Mouse (Mus musculus) bone marrow macrophage, adult 2 months (primary cell): ENCODE data around the gene Ttc26. TPM values are rescaled to one million over a fixed set of nuclear protein-coding genes. Genes with fewer than 3 reads are reported as not detected.
"Not testable (repeated sequence)": the region's sequence is repeated elsewhere in the genome, so short reads cannot be mapped to it uniquely, and the experiment has no call there.

ENCODE experiments used
- H3K27ac ChIP-seq: 2 replicates; pipeline ENCODE4 v1.5.1; 2012; ENCODE audit warnings: low read depth, low read length; ENCODE audit not compliant: insufficient read depth
- H3K4me1 ChIP-seq: 2 replicates; pipeline ENCODE4 v1.6.1; 2012; ENCODE audit warnings: low read length; ENCODE audit not compliant: control insufficient read depth, insufficient read depth
- H3K4me3 ChIP-seq: 2 replicates; pipeline ENCODE4 v1.5.1; 2012; ENCODE audit warnings: mild to moderate bottlenecking, low read length, moderate library complexity; ENCODE audit not compliant: insufficient read depth
- CTCF ChIP-seq: IDR thresholded peaks from 2 replicates; pipeline ENCODE4 v1.5.1; 2012; ENCODE audit warnings: low read depth, mild to moderate bottlenecking, low read length, moderate library complexity
- POLR2A ChIP-seq: IDR thresholded peaks from 2 replicates; pipeline ENCODE4 v1.6.1; 2012; ENCODE audit warnings: mild to moderate bottlenecking, low read depth, low read length, borderline replicate concordance
- polyA plus RNA-seq: library from polyadenylated mRNA; stranded (reverse); fragments of >200 nt; gene quantifications from 2 replicates; pipeline ENCODE4 v1.2.4, GENCODE M21; 2012; ENCODE audit not compliant: missing spikeins, insufficient read depth, insufficient read length

Ttc26 gene
- polyA plus RNA-seq, 1 experiment, result 1.7 TPM

DNA sequence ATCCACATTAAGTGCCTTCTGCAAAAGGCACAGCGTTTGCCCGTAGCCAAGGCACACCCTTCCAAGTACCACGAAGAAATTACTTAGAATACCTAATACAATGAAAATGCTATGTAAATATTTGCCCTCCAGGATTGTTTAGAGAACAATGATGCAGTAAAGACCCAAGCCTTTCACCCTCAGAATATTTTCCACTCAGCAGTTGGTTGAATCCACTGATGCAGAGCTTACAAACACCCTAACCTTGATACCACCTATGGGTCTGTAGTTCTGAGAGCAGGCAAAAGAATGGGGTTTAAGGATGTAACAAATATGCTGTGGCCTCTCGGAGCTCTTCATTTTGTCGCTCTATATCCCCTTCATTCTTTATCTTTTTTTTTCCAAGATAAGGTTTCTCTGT is 33.4 kb upstream of the Ttc26 start:
- Histone ChIP-seq H3K27ac (no peak overlapping the region), H3K4me3 (no peak overlapping the region), H3K4me1 (peaks cover 37% of the 10 kb centered on the region)
- no peak for TF ChIP-seq POLR2A
- no peak for TF ChIP-seq CTCF

DNA sequence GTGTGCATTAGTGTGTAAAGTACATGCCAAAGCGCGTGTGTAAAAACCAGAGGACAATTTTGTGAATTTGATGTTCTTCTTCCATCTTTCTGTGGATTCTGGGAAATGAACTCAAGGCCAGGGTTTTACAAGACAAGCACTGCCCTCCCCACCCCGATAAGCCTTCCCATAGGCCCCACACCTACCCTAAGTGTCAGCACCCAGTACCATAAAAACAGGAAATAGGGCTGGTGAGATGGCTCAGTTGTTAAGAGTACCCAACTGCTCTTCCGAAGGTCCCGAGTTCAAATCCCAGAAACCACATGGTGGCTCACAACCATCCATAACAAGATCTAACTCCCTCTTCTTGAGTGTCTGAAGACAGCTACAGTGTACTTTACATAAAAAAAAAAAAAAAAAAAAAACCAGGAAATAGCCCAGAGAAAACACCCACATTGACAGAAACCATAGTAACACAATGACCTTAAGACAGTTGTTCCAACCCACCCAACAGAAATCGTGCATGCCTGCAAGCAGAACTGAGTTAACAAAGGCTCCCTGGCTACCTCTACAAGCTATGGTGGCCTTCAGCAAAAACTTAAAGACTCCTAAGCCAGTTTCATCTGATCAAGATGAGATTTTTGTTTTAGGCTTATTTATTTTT is 32.3 kb upstream of the Ttc26 start:
- TF ChIP-seq CTCF (no peak), POLR2A (no peak)
- Histone ChIP-seq H3K4me3 (no peak overlapping the region), H3K27ac (no peak overlapping the region), H3K4me1 (peaks cover 27% of the 10 kb centered on the region)

DNA sequence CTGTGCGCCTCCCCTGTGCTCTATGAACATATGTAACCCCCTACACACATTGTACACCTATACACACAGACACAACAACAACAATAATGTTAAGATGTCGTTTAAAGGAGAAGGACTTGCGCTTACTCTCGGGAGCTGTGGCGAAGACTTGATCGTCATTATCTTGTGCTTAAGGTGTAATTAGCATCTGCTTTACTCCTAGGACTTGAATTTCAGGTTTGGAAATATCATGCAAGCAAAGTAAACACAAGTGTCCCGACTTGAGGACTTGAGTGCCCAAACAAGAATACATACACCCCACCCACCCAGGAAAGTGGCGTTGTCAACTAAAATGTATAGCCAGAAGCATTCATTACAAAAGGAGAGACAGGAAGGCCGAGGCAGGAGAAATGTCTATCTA is 31.5 kb upstream of the Ttc26 start:
- Histone ChIP-seq H3K4me3 (no peak overlapping the region), H3K4me1 (peaks cover 27% of the 10 kb centered on the region), H3K27ac (no peak overlapping the region)
- TF ChIP-seq CTCF (no peak), POLR2A (no peak)

DNA sequence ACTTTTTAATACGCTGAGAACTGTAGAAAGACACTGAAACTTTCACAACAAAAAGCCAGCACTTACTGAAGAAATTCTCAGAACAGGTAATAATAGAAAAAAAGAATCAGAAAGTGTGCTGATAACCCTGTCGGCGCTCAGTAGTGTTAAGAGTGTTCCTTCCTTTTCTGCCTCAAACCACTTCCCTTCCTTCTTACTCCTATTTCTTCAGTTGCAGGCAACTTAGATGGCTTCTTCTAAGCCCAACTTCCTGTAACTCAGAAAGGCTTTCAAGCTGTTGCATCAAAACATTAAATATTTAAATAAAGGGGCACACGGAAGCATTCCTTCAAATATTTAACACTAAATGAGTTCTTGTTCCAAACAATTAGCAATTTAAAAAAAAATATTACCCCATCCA is 29.3 kb upstream of the Ttc26 start:
- peaks cover 27% of the 10 kb centered on the region for H3K4me1 ChIP-seq
- peak overlapping the region; percentile 97 for H3K4me3 ChIP-seq
- H3K27ac ChIP-seq, result peak overlapping the region; percentile 60; the same call in 1 of the 2 replicates
- TF ChIP-seq CTCF, result no peak
- TF ChIP-seq POLR2A, result no peak

DNA sequence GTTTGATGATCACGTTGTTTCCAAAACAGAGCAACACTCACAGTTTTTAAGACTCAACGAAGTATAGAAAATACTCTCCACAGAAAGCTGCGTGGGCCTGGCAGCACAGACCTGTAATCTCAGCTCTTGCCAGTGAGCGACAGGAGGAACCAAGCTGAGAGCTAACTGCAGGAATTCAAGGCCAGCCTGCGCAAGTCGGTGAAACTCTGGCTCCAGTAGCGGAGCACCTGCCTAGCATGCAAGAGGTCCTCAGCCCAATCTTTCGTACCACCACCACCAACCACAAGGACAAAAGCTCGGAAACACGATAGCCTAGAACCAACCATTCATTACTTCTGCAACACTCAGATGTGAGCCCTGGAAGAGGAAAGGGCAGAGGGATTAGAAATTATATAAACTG is 28.8 kb upstream of the Ttc26 start:
- peak overlapping the region; percentile 43 for H3K27ac ChIP-seq
- H3K4me1 ChIP-seq, result peaks cover 27% of the 10 kb centered on the region
- H3K4me3 ChIP-seq, result peak overlapping the region; percentile 97
- TF ChIP-seq CTCF (no peak), POLR2A (no peak)

DNA sequence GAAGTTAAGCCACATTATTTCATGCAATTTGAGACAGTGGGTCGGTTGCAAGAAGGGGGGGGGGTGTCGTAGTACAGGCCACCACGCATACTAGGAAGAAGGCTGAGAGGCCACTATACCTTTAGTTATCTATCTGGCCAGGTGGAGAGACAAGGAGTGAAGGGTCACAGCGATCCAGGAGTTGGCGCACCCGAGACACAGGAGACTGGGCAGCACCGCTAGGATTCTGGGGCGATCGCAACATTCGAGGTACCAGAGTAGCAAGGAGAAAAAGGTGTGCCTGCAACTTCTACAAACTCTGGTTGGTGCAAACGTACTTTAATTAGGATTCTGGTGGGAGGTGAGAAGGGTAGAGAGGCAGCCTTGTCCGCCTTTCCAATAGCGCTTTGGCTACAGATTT is 28.1 kb upstream of the Ttc26 start:
- Histone ChIP-seq H3K27ac (peak overlapping the region; percentile 99), H3K4me1 (peaks cover 27% of the 10 kb centered on the region), H3K4me3 (peak overlapping the region; percentile 97)
- TF ChIP-seq POLR2A (no peak), CTCF (no peak)

DNA sequence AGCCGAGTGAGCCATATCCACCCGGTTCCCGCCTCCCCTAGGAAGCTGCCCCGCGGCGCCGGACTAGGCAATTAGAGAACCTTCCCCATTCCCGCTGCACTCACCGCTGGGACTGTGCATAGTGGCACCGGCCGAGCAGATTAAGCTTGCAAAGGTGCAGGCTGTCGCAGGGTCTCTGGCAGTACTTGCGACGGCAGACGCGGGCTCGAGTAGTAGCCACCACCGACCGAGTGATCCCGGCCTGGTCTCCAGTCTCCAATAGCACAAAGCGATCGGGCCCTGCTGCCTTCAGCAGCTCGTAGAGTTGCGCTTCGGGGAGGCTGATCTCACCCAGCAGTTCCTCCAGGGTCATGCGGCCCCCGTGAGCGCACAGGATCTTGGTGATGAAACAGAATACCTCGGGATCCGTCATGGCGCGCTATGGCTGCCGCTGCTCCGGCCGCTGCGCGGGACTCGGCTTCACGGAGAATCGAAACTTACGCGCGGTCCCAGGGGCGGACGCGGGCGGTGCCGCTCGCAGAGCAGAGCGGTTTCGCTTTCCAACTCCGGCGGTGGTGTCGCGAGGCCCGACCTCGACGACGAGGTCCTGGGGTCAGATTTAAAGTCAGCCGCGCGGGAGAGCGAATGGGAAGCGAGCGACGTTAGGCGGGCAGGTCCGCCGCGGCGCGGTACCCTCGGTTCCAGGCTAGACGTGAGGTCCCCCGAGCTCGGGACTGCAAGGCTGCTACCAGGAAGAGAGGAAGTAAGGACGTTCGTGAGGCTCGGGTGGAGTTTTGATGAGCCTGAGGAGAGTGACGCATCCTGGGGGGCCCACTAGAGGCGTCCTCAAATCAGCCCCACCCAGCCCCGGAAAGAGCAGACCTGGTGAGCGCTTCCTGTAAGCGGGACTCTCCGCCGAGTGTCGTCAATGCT is 27.2 kb upstream of the Ttc26 start, which contains the start of gene Zc3hav1:
Zc3hav1 (minus strand) TSS at position 793 of the 912 bp plus-strand sequence.
- Histone ChIP-seq H3K27ac (peak within 1 kb of the TSS; percentile 99), H3K4me1 (peaks cover 27% of the 10 kb centered on the region), H3K4me3 (peak within 1 kb of the TSS; percentile 97)
- TF ChIP-seq CTCF (no peak), POLR2A (no peak)

DNA sequence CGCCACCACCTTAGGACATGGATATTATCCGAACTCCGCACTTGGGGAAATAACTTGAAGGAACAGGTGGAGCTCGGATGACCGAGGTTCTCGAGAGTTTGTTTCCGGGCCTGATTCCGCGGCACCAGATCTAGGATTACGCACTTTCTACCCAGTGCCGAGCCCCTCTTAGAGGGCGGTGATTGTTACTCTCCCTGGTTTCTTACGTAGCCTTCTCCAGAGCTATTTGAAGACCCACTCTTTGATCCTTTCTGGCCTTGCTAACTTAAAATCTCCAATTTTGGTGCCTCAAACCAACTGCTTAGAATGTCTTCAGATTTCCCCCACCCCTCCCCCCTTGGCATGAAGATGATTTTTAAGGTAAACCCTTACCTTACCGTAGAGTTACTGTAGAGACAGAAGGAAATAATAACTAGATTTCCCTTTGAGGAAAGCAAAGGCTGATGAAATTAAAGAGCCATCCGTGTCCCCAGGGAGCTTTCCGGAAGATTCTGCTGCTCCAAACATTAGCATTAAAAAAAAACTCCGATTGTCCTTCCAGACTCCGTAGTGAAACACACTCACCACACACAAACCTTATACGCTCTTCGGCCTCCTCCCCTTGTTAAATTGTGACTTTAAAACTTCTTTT is 26.4 kb upstream of the Ttc26 start:
- Histone ChIP-seq H3K4me1 (peaks cover 21% of the 10 kb centered on the region), H3K4me3 (peak overlapping the region; percentile 97), H3K27ac (peak overlapping the region; percentile 99)
- TF ChIP-seq POLR2A, result no peak
- no peak for TF ChIP-seq CTCF

DNA sequence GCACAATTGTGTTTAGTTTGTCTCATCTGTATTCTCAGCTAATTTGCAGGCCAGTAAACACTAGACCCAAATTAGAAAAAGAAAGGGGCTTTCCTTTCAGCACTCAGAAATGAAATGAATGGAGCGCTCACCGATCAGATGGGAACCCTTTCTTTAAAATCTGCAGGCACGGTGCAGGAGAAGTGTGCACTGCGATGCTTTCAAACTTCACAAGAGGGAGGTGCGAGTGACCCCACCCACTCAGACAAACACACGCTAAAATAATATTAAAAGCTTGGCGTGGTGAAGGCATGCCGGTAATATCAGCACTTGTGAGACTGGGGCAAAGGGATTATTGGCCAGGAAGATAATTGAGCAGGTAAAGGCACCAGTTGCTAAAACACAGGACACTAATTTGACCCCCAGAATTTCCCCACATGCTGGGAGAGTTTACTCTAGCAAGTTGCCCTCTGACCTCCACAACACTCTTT is 25.9 kb upstream of the Ttc26 start:
- TF ChIP-seq CTCF, result no peak
- TF ChIP-seq POLR2A, result no peak
- H3K4me1 ChIP-seq, result peaks cover 23% of the 10 kb centered on the region
- peak overlapping the region; percentile 99 for H3K27ac ChIP-seq
- peak overlapping the region; percentile 97 for H3K4me3 ChIP-seq

DNA sequence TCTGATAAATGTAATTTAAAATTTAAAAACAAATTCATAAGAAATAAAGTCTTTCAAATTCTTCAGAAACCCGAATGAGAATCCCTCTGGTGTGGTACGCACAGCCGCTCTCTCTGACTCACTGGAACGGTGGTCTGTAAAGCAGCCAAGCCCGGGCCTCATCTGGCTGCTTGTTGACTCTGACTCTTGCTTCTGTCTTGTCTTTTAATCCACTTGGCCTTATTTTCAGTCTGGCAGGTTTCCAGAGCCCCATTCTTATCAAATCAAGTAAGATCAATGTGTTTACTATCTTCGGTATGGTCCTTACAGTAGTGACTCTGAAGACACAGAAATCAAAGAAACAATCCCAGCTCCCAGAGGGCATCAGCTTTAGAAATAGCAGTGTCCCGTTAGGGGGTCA is 25.4 kb upstream of the Ttc26 start:
- no peak for TF ChIP-seq POLR2A
- no peak for TF ChIP-seq CTCF
- Histone ChIP-seq H3K27ac (no peak overlapping the region), H3K4me1 (peaks cover 22% of the 10 kb centered on the region), H3K4me3 (no peak overlapping the region)

DNA sequence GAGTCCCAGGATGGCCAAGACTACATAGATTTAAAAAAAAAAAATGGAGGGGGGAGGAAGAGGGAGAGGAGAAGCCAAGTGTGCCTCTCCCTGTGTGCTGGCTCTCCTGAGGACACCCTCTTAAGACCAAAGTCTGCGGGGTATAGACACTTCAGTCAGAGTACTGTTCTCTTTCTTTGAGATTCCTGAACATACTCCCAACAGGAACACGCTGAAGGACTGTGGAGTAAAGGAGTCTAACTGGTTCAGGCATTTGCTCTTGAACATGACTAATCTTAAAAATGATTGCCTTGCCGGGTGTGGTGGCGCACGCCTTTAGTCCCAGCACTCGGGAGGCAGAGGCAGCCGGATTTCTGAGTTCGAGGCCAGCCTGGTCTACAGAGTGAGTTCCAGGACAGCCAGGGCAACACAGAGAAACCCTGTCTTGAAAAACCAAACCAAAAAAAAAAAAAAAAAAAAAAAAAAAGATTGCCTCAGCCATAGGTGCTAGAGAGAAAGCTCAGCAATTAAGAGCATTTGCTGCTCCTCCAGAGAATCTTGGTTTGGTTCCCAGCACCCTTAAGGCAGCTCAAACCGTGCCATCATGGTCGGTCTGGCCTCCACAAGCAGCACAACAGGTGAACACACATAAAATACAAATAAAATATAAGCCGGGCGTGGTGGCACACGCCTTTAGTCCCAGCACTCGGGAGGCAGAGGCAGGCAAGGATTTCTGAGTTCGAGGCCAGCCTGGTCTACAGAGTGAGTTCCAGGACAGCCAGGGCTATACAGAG is 24.4 kb upstream of the Ttc26 start:
- not testable (repeated sequence) for H3K4me3 ChIP-seq, H3K27ac ChIP-seq
- H3K4me1 ChIP-seq, result peaks cover 16% of the 10 kb centered on the region
